Mouse (Mus musculus) MEL-GATA-1-ER (cell line): ENCODE results near the gene Id1.
A peak's percentile ranks its signal among the peaks of the same experiment; 100 is the strongest.

Experiments
- DNase-seq: peaks from one replicate; pipeline ENCODE4 v3.0.0-alpha.2; 2012; ENCODE audit warnings: low read depth; ENCODE audit errors: extremely low read depth

Id1 gene

DNA sequence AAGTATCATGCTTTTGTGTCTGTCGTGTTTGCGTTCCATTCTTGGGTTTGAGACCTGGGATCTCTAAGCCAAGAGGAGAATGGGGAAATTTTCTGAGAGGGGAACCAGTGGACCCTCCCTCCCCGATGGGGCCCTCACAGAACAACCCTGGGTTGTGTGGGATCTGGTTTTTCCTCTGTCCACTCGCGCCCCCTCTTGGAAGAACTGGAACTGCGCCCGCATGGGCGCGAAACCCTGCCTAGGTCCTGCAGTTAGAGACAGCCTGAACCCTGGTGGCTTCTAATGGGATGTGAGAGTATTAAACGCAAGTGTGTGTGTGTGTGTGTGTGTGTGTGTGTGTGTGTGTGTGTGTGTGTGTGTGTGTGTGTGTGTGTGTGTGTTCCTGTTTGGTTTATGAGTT is 6.4 kb downstream of the Id1 start:
- peak; percentile 75 for DNase-seq

DNA sequence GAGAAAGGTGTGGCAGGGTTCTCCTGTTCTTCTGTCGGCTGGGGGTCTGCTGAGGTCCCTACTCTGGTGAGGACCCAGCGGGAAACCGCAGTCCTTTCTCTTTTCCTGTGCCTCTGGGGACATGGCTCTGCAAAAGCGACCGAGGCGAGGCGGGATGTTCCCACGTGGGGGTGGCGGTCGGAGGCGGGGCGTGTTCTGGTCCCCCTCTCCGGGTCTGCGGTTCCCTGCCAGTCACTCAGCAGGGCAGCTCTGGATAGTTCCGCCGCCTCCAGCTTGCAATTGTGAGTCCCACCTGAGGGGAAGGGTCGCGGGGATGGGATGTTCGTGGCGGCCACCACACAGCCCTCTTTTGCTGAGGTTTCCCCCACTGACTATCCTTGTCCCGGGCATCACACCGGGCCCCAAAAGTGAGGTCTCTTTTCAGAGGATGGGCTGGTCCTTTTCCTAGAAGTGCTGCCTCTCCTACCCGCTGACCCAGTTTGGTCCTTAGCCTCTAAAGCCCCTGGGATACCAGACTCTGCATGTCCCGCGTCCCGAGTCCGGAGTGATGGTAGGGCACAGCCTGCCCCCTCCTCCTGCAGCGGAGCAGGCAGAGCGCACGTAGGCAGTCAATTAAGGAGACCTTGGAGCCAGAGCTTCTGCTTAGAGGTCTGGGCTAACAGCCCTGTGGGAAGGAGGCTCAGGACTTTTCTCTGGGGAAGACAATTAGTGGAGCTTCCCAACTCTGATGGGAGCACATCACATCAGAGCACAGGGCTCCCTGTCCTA is 18.1 kb downstream of the Id1 start, which contains the start of gene Cox4i2:
Cox4i2 (plus strand) TSS at position 230 of the 768 bp plus-strand sequence.
- DNase-seq = no peak

DNA sequence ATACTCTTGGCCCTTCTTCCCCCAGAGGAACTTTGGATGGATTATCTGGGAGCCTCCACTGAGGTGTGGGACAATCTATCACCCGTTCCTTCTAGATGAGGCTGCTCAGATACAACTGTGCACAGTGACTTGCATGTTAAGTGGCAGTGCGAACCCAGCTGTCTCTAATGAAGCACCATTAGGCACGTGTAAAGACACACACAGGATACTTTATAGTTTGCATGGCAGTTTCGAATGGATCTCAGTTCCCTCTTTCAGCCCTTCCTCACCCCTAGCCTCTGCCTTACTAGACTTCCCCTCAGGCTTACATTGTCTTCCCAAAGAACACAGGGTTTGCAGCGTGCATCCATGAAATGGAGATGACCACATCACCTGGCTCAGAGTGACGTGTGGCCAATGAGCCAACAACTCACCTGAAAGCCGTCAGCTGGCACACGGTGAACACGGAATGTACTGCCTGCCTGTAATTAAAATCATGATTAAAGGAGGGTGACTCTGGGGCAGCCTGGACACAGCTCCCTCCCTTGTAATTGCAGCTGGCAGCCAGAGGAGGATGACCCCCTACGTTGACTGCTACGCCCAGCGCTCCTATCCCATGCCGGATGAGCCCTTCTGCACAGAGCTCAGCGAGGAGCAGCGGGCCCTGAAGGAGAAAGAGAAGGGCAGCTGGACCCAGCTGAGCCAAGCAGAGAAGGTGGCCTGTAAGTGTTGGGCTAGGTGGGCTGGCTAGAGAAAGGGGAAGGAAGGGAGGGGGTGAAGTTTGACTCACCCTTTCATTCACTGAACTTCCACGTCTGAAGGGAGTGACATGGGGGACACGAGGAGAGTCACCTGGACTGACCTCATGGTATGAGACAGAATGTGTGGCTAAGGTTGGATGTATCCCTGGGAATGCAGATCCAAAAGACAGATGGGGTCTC is 20.7 kb downstream of the Id1 start:
- no peak for DNase-seq

DNA sequence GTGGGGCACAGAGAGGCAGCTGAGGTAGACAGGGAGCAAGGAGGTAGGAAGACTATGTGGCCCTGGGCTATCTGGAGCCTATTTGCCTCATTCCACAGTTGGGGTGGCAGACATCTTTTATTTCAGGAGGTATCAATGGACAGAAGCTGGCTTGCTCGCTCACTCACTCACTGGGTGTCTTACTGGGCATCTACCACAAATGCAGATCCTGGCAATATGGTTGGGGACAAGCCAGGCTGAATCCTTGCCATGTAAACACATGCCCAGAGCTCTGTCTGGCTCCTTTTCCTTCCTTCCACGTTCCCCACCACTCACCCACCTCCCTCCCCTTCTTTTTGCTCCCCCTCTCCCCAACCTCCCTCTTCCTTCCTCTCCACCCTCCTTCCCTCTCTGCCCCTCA is 21.4 kb downstream of the Id1 start:
- no peak for DNase-seq

DNA sequence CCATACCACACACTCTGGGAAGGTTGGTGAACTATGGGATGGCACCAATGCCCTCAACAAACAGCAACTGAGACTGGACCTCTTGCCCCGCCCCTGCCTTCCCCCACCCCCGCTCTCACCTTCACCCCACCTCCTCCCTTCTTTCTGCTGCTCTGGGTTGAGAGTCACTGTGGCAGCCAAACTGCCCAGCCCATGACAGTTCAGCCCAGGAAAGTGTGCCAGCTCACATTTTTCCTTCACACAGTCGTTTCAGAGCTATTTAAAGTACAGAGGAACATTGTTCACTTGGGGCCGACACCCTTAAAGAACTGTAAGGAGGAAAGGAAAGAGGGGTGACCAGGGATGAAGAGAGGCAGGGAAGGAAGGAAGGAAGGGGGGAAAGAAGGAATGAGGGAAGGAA is 22.3 kb downstream of the Id1 start:
- no peak for DNase-seq

DNA sequence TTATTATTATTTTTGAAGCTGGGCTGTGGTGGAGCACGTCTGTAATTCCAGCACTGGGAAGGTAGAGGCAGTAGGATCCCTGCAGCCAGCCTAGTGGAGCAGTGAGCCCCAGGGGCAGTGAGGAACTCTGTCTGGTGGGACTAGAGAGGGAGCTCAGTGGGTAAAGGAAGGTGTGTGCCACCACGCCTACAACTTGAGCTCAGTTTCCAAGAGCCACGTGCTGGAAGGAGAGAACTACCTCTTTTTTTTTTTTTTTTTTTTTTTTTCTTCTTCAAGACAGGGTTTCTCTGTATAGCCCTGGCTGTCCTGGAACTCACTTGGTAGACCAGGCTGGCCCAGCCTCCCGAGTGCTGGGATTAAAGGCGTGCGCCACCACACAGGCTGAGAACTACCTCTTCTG is 27.3 kb downstream of the Id1 start:
- DNase-seq = no peak

DNA sequence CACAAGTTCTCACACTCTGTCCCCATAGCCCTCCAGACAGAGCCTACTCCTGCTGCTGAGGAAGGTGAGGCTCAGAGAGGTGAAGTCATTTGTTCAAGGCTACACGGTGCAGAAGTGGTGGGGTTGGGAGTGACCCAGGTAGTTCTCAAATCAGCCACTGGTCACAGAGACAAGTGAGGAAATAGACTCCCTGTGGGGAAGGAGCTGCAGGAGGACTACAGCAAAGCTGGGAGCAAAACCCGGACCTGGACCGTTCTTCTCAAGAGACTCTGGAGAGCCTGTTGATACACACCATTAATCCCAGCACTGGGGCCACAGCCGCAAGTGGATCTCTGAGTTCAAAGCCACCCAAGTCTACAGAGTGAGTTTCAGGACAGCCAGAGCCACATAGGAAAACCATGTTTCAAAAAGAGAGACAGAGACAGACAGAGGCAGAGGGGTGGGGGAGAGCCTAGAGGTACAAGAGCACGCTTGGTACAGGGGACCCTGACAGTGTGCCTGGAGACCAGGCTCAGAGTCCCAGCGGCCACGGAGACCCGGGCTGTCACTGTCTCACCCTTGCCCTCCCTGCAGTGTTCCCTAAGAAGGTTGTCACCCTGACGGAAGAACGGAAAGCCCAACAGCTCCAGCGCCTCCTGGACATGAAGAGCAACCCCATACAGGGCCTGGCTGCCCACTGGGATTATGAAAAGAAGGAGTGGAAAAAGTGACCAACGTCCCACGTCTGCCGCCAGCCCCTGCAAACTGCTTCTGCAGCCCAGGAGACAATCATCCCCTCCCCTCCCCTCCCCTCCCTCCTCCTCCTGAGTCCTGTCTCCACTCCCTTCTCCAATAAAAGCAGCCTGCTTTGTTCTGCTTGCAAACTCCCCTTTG is 28.4 kb downstream of the Id1 start:
- DNase-seq = no peak

DNA sequence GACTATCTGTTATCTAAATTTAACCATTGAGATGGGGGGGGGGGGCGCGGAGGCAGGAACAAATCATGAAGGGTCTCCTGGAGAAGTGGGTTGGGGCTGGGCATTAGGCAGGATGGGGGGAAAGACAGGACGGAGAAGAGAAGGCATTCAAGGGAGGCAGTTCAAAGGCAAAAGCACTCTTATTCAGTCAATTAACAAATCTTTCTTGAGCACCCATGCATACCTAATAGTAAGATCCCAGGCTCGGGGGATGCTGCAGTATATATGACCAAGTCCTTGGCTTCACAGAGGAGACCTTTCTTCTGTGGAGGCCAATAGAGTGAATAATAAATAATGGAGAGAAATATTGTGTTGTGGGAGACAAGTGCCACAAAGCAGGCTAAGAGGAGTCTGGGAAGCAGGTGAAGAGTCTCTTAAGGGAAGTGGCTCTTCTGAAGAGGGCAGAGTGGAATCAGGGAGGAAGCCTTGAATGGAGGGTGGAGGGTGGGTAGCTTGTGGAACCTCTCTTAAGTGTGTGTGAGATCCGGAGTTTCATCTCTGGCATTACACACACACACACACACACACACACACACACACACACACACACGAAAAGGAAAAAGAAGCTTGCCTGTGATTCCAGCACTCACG is 29.1 kb downstream of the Id1 start:
- DNase-seq = no peak

DNA sequence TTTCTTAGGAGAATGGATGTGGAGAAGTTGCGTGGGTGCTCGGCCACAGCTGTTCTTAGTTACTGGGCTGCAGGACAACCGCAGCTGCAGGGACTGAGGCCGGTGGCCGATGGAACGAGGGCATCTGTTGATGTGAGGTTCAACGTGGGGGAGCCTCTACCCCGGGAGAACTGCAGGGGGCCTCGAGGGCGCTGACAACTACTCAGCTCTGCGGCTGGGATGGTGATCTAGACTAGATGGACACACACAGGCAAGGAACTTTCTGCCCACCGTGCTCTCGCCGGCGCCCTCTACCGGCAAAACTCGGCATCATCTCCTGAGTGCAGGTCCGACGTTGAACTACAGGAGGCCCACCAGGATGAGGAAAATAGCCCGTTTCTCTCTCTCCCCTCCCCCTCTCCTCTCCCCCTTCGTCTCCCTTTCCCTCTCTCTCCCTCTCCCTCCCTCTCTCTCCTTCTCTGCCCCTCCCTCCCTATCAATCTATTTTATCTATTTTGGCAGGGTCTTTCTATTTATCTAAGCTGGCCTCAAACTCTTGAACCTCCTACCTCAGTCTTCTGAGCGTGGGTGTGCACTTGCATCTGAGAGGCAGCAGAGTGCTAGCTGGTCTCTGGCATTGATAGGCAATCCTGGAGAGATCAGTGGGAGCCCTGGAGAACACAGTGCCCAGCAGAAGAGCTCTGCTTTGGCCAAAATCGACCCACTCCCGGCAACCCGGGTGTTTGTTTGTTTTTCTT is 30.5 kb downstream of the Id1 start:
- peak; percentile 65 for DNase-seq

DNA sequence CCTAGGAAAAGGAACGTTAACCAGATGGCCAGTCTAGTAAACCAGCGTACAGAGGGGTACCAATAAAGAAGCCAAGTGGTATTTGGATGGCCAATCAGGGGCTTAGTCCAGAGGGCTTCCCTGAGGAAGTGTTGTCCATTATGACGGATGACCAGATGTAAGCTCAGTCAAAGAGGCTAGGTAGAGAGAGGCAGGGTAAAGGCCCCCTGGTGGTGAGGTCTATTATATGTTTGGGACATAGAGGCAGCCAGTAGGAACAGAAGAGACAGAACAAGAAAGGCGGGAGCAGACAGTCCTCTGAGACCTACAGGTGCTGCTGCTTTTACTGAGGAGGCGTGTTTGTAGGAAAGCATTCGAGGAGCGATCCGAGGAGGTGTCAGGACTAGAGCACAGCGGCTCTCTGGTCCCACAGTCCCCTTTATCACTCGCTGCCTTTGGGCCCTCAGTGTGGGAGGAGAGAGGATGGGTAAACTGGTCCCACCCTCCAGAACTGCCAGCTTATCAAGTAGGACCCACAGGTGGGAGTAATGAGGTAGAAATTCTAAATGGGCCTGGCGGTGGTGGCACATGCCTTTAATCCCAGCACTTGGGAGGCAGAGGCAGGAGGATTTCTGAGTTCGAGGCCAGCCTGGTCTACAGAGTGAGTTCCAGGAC is 31.7 kb downstream of the Id1 start:
- peak; percentile 57 for DNase-seq

DNA sequence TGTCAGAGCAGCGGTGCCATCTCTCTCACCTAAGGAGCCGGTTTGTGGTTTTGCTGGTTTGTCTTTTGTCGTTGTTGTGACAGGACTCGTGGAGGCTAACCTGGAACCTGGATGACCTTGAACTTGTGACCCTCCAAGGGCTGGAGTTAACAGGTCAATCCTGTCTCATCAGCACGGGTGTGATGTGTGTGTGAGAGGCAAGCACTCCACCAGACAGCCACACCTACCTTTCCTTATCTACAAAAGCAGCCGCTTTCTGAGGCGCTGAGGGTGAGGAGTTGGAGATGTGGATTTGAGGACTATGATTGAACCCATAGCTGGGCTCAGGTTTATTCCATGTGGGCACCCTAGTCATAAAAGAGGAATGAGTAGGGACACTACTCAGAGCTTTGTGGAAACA is 33.6 kb downstream of the Id1 start:
- no peak for DNase-seq

DNA sequence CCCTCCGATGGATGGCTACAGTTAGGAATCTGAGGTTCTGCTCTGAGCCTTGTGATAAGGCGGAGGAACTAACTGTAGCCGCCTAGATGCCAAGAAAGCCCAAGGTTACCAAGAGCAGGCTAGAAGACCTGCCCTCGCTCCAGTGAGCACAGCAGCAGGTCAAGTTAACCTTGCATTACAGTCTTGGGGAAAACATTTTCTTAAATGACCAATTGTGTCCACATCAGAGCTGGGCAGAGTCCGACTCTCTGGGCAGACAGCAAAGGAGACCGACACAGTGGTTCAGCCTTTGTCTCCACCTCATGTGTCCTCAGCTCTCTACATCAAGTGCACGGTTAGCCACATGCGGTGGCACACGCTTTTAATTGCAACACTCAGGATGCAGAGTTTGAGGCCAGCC is 35.5 kb downstream of the Id1 start:
- no peak for DNase-seq

DNA sequence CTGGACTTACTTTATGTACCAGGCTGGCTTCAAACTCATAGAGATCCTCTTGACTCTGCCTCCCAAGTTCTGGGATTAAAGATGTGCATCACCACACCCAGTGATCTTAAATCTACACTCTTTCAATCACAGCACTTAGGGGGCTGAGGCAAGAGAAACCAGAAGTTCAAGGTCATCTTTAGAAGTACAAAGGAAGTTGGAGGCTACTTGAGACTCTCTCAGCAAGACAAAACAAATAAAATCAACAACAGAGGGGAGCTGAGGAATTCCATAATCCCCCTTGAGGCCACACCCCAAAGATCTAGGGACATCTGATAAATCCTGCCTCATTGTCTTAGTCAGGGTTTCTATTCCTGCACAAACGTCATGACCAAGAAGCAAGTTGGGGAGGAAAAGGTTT is 36.2 kb downstream of the Id1 start:
- no peak for DNase-seq

DNA sequence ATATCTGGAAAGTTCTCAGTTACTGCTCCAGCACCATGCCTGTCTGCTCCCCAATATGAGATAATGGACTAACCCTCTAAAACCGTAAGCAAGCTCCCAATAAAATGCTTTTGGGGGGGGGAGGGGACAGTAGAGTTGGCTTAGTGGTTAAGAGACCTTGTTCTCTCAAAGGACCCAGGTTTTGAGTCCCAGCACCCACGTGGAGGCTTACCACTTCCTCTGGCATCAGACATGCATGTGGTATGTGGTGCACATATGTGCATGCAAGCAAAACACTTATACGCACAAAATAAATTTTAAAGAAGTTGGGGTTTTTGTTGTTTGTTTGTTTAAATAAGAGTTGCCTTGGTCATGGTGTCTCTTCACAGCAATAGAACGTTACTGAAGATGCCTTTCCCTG is 39.3 kb downstream of the Id1 start:
- DNase-seq = no peak

DNA sequence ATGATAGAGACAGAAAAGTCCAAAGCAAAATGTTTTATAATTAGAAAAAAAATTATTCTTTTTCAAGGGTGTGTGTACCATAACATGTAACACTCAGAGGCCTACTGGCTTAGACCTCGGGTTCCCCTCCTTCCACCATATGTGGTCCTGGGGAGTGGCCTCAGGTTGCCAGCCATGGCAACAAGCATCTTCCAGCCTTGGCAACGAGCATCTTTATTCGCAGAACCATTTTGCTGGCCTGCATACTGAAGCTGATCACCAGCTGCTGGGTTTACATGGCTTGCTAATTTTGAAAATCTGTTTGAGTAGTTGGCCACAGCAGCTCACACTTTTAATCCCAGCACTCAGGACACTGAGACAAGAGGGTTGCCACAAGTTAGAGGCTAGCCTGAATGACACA is 40.0 kb downstream of the Id1 start:
- no peak for DNase-seq

DNA sequence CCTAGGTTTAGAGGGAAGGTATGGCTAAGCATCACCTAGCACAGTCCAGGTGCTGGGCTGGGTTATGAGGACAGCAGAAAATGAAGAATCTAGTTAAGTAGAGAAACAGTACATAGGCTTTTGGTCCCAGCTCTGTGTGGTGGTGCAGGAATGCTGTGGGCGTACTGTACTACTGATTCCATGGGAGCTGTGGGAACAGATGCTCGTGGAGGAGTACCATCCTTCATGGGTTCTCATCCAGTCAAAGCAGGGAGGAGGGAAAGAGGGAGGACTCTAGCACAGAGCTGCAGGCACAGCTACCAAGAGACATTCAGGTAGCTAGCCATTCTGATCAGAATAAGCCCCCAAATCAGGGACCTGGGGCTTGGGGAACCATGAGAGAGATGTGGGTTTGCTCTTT is 40.4 kb downstream of the Id1 start:
- DNase-seq = no peak

DNA sequence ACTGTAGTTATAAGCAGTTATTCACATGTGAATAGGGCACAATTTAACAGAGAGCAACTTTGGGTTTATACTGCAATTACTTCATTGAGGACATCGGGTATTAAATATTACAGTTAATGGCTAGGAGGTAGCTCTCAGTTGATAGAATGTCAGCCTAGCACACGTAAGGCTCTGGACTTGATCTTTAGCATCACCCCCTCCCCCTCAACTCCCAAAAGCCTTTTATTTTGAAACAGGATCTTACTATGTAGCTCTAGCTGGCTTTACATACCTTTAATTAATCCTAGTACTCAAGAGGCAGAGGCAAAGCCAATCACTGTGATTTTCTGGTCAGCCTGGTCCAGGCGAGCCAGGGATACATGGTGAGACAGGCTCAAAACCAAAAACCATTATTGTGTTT is 41.0 kb downstream of the Id1 start:
- no peak for DNase-seq

DNA sequence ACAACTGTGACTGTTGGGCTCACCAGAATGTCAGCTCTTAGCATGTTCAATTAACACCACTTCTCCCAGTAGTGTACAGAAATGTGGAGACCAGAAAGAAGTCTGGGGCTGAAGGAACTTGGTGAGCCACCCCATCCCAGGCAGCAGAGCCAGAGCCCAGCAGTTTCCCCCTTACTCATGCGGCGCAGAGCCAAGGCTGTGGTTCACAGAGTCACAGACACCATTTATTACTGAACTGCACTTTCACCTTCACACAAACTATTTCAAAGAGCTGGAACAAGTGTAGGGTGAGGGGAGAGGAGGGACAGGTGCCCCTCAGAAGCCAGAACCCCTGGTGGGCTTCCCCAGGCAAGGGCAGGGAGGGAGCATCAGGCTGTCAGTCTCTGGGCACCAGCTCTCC is 44.4 kb downstream of the Id1 start:
- no peak for DNase-seq

DNA sequence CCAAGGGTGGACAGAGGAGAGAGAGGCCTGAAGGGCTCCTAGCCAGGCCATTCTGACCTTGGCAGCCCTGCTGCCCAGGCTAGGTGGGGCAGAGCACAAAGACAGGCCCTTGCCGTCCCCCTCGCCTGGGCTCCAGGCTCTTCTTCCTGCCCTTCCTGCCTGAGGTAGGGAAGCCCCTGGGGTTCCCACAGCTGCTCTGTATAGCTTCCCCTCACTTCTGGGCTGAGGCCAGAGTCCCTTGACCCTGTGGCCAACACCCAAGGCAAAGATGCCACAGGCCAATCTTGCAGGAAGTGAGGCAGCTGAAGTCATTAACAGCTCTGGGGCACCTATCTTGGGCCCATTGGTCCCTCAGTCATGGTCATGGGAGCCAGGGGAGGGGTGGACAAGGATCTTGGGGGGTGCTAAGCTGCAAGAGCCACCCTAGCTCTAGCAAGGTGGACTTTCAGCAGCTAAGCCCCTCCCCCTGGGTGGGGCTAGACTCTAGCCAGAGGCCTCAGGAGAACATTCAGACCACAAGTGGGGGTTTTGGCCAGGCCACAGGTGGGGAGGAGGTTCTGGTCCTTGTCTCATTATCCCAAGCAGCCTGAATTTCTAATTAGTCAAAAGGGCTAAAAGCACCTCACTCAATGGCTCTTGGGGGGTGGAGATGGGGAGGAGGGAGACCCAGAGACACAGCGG is 45.1 kb downstream of the Id1 start:
- no peak for DNase-seq
